Mouse (Mus musculus): Measurements from ENCODE around the gene Nop16. TPM values are rescaled to one million over a fixed set of nuclear protein-coding genes. Genes with fewer than 3 reads are reported as not detected.

Gene Nop16
- polyA plus RNA-seq, 1 experiment = 61.8 TPM

- no peaks in the 10 kb centered on the region for H3K27me3 ChIP-seq (ENCODE audit: control insufficient read depth, insufficient read depth, low read length, poor library complexity, severe bottlenecking)
- H3K36me3 ChIP-seq (ENCODE audit: control insufficient read depth, insufficient read depth, low read length, poor library complexity, severe bottlenecking) = no peaks in the 10 kb centered on the region
- H3K4me3 ChIP-seq (ENCODE audit: low read depth, low read length) = no peak overlapping the region
- no peak overlapping the region for H3K9ac ChIP-seq (ENCODE audit: low read depth, poor library complexity, severe bottlenecking)
- H3K27ac ChIP-seq (ENCODE audit: insufficient read depth, low read length) = peak overlapping the region; percentile 54; the same call in 1 of the 2 replicates
- no peaks in the 10 kb centered on the region for H3K9me3 ChIP-seq (replicated peaks; ENCODE audit: control insufficient read depth, insufficient read depth, low read length, poor library complexity, severe bottlenecking)
- peaks cover 6% of the 10 kb centered on the region for H3K4me1 ChIP-seq (ENCODE audit: control insufficient read depth, insufficient read depth, low read length)
- no peak for TF ChIP-seq CTCF (IDR thresholded peaks at IDR 0.05; ENCODE audit: low read depth, low read length)
- no peak for TF ChIP-seq POLR2A (IDR thresholded peaks at IDR 0.05; ENCODE audit: insufficient read depth, low read length)
- no peak for TF ChIP-seq EP300 (IDR thresholded peaks at IDR 0.05; ENCODE audit: insufficient read depth, low read depth, low read length)
These were observed 19.4 kb upstream of the Nop16 start for GRCm38 (mm10) chr13:54609301-54609700.

- H3K27me3 ChIP-seq (ENCODE audit: control insufficient read depth, insufficient read depth, low read length, poor library complexity, severe bottlenecking) = no peaks in the 10 kb centered on the region
- H3K9ac ChIP-seq (ENCODE audit: low read depth, poor library complexity, severe bottlenecking) = no peak overlapping the region
These were observed 18.8 kb upstream of the Nop16 start for GRCm38 (mm10) chr13:54608666-54609065.

GRCm38 (mm10) chr13:54608002-54608401 is 18.1 kb upstream of the Nop16 start:
- Histone ChIP-seq H3K27me3 (ENCODE audit: control insufficient read depth, insufficient read depth, low read length, poor library complexity, severe bottlenecking) (no peaks in the 10 kb centered on the region), H3K4me3 (ENCODE audit: low read depth, low read length) (no peak overlapping the region)

More at GRCm38 (mm10) chr13:54608666-54609065, 18.8 kb upstream of the Nop16 start:
- peak overlapping the region; percentile 54 for H3K27ac ChIP-seq (ENCODE audit: insufficient read depth, low read length)
- TF ChIP-seq CTCF (IDR thresholded peaks at IDR 0.05; ENCODE audit: low read depth, low read length) (no peak), EP300 (IDR thresholded peaks at IDR 0.05; ENCODE audit: insufficient read depth, low read depth, low read length) (no peak), POLR2A (IDR thresholded peaks at IDR 0.05; ENCODE audit: insufficient read depth, low read length) (no peak)
- H3K4me1 ChIP-seq (ENCODE audit: control insufficient read depth, insufficient read depth, low read length) = peaks cover 6% of the 10 kb centered on the region
- no peaks in the 10 kb centered on the region for H3K36me3 ChIP-seq (ENCODE audit: control insufficient read depth, insufficient read depth, low read length, poor library complexity, severe bottlenecking)
- H3K4me3 ChIP-seq (ENCODE audit: low read depth, low read length) = no peak overlapping the region
- no peaks in the 10 kb centered on the region for H3K9me3 ChIP-seq (replicated peaks; ENCODE audit: control insufficient read depth, insufficient read depth, low read length, poor library complexity, severe bottlenecking)

GRCm38 (mm10) chr13:54607204-54607603 is 17.3 kb upstream of the Nop16 start:
- H3K27ac ChIP-seq (ENCODE audit: insufficient read depth, low read length) = peak overlapping the region; percentile 16; the same call in 1 of the 2 replicates
- peak overlapping the region; percentile 2; the same call in 1 of the 2 replicates for H3K9ac ChIP-seq (ENCODE audit: low read depth, poor library complexity, severe bottlenecking)
- no peak for TF ChIP-seq POLR2A (IDR thresholded peaks at IDR 0.05; ENCODE audit: insufficient read depth, low read length)
- no peak for TF ChIP-seq CTCF (IDR thresholded peaks at IDR 0.05; ENCODE audit: low read depth, low read length)
- TF ChIP-seq EP300 (IDR thresholded peaks at IDR 0.05; ENCODE audit: insufficient read depth, low read depth, low read length) = no peak
- no peak overlapping the region for H3K4me3 ChIP-seq (ENCODE audit: low read depth, low read length)
- H3K4me1 ChIP-seq (ENCODE audit: control insufficient read depth, insufficient read depth, low read length) = peaks cover 10% of the 10 kb centered on the region
- no peaks in the 10 kb centered on the region for H3K27me3 ChIP-seq (ENCODE audit: control insufficient read depth, insufficient read depth, low read length, poor library complexity, severe bottlenecking)
- no peaks in the 10 kb centered on the region for H3K36me3 ChIP-seq (ENCODE audit: control insufficient read depth, insufficient read depth, low read length, poor library complexity, severe bottlenecking)
- no peaks in the 10 kb centered on the region for H3K9me3 ChIP-seq (replicated peaks; ENCODE audit: control insufficient read depth, insufficient read depth, low read length, poor library complexity, severe bottlenecking)

More at GRCm38 (mm10) chr13:54608002-54608401, 18.1 kb upstream of the Nop16 start:
- Histone ChIP-seq H3K9me3 (replicated peaks; ENCODE audit: control insufficient read depth, insufficient read depth, low read length, poor library complexity, severe bottlenecking) (no peaks in the 10 kb centered on the region), H3K36me3 (ENCODE audit: control insufficient read depth, insufficient read depth, low read length, poor library complexity, severe bottlenecking) (no peaks in the 10 kb centered on the region), H3K9ac (ENCODE audit: low read depth, poor library complexity, severe bottlenecking) (no peak overlapping the region), H3K27ac (ENCODE audit: insufficient read depth, low read length) (no peak overlapping the region), H3K4me1 (ENCODE audit: control insufficient read depth, insufficient read depth, low read length) (peaks cover 9% of the 10 kb centered on the region)
- no peak for TF ChIP-seq CTCF (IDR thresholded peaks at IDR 0.05; ENCODE audit: low read depth, low read length)
- TF ChIP-seq EP300 (IDR thresholded peaks at IDR 0.05; ENCODE audit: insufficient read depth, low read depth, low read length) = no peak
- TF ChIP-seq POLR2A (IDR thresholded peaks at IDR 0.05; ENCODE audit: insufficient read depth, low read length) = no peak

GRCm38 (mm10) chr13:54605426-54605825 is 15.5 kb upstream of the Nop16 start:
- no peaks in the 10 kb centered on the region for H3K36me3 ChIP-seq (ENCODE audit: control insufficient read depth, insufficient read depth, low read length, poor library complexity, severe bottlenecking)
- peak overlapping the region; percentile 42 for H3K27ac ChIP-seq (ENCODE audit: insufficient read depth, low read length)
- H3K4me1 ChIP-seq (ENCODE audit: control insufficient read depth, insufficient read depth, low read length) = peaks cover 10% of the 10 kb centered on the region
- no peaks in the 10 kb centered on the region for H3K27me3 ChIP-seq (ENCODE audit: control insufficient read depth, insufficient read depth, low read length, poor library complexity, severe bottlenecking)
- TF ChIP-seq EP300 (IDR thresholded peaks at IDR 0.05; ENCODE audit: insufficient read depth, low read depth, low read length) (no peak), POLR2A (IDR thresholded peaks at IDR 0.05; ENCODE audit: insufficient read depth, low read length) (no peak), CTCF (IDR thresholded peaks at IDR 0.05; ENCODE audit: low read depth, low read length) (no peak)
- H3K9me3 ChIP-seq (replicated peaks; ENCODE audit: control insufficient read depth, insufficient read depth, low read length, poor library complexity, severe bottlenecking) = no peaks in the 10 kb centered on the region
- no peak overlapping the region for H3K9ac ChIP-seq (ENCODE audit: low read depth, poor library complexity, severe bottlenecking)
- no peak overlapping the region for H3K4me3 ChIP-seq (ENCODE audit: low read depth, low read length)

GRCm38 (mm10) chr13:54604221-54604620 is 14.3 kb upstream of the Nop16 start:
- Histone ChIP-seq H3K4me1 (ENCODE audit: control insufficient read depth, insufficient read depth, low read length) (peaks cover 10% of the 10 kb centered on the region), H3K27me3 (ENCODE audit: control insufficient read depth, insufficient read depth, low read length, poor library complexity, severe bottlenecking) (no peaks in the 10 kb centered on the region), H3K27ac (ENCODE audit: insufficient read depth, low read length) (no peak overlapping the region), H3K4me3 (ENCODE audit: low read depth, low read length) (no peak overlapping the region), H3K36me3 (ENCODE audit: control insufficient read depth, insufficient read depth, low read length, poor library complexity, severe bottlenecking) (no peaks in the 10 kb centered on the region), H3K9ac (ENCODE audit: low read depth, poor library complexity, severe bottlenecking) (no peak overlapping the region), H3K9me3 (replicated peaks; ENCODE audit: control insufficient read depth, insufficient read depth, low read length, poor library complexity, severe bottlenecking) (no peaks in the 10 kb centered on the region)
- TF ChIP-seq POLR2A (IDR thresholded peaks at IDR 0.05; ENCODE audit: insufficient read depth, low read length) (no peak), EP300 (IDR thresholded peaks at IDR 0.05; ENCODE audit: insufficient read depth, low read depth, low read length) (no peak), CTCF (IDR thresholded peaks at IDR 0.05; ENCODE audit: low read depth, low read length) (no peak)

All from ES-Bruce4 (cell line).